Mouse (Mus musculus) lung, adult 2 months (tissue): ENCODE data around the gene Vgll2.

Experiments
- CTCF ChIP-seq: fragments of 200-500 bp; IDR thresholded peaks from 2 replicates; pipeline ENCODE4 v1.5.1; 2011; ENCODE audit warnings: mild to moderate bottlenecking, low read length, control low read depth; ENCODE audit not compliant: insufficient read depth
- POLR2A ChIP-seq: fragments of 200-500 bp; IDR thresholded peaks from 2 replicates; pipeline ENCODE4 v1.6.1; 2011; ENCODE audit warnings: low read depth, mild to moderate bottlenecking, control low read depth, low read length, borderline replicate concordance; ENCODE audit errors: extremely low read depth

- TF ChIP-seq CTCF (no peak), POLR2A (no peak)
These were observed 7.2 kb downstream of the Vgll2 start for GRCm38 (mm10) chr10:52029421-52030080.
